Mouse (Mus musculus): ENCODE data around the gene Strn. TPM values are rescaled to one million over a fixed set of nuclear protein-coding genes. Genes with fewer than 3 reads are reported as not detected.

The Strn gene
- polyA plus RNA-seq, 2 experiments: 3.1 TPM

DNA sequence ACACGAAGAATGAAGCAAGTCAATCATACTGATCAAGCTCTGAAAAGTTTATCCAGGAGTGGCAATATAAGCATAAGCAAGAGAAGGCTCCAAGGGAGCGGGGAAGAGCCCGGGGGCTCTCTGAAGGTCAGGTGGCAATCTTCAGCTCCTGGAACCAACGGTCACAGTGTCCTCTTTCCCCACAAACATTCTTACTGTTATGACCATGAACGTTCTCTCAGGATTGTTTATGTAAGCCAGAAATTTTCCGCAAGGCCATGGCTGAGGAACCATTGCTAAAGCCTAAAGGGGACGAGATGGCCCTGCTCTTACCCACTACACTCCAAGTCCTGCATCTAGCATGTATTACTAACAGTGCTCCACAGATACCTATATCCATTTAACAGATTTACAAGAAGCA lies 15.3 kb downstream of the Strn start:
- WGBS (ENCODE audit: insufficient replicate concordance): 81% methylated on average over 7 of the region's 7 CpGs
- Histone ChIP-seq H3K9me3 (ENCODE audit: control insufficient read depth, low read length) (no peaks in the 10 kb centered on the region), H3K4me3 (ENCODE audit: insufficient read depth in 1 of 2, low read depth in 2 of 2, low read length in 2 of 2) (no peak overlapping the region), H3K27me3 (ENCODE audit: control insufficient read depth, insufficient read depth, low read length) (no peaks in the 10 kb centered on the region), H3K36me3 (replicated peaks; ENCODE audit: control insufficient read depth, insufficient read depth, low read depth) (no peaks in the 10 kb centered on the region; the same call in 1 of the 2 replicates), H3K4me1 (replicated peaks; ENCODE audit: control insufficient read depth in 2 of 2, insufficient read depth in 2 of 2, low read length in 1 of 2) (peaks cover 5 to 7% of the 10 kb centered on the region in 2 experiments), H3K9ac (replicated peaks) (no peak overlapping the region), H3K27ac (no peak overlapping the region), H3K4me2 (ENCODE audit: low read depth) (no peak overlapping the region)
- ATAC-seq (ENCODE audit: insufficient read depth) (no peak), DNase-seq (ENCODE audit: low read depth in 3 of 3, low spot score in 3 of 3) (no peak)
- TF ChIP-seq EP300 (IDR thresholded peaks at IDR 0.05; ENCODE audit: low read depth) (no peak), CTCF (IDR thresholded peaks at IDR 0.05; ENCODE audit: low read depth) (no peak)

DNA sequence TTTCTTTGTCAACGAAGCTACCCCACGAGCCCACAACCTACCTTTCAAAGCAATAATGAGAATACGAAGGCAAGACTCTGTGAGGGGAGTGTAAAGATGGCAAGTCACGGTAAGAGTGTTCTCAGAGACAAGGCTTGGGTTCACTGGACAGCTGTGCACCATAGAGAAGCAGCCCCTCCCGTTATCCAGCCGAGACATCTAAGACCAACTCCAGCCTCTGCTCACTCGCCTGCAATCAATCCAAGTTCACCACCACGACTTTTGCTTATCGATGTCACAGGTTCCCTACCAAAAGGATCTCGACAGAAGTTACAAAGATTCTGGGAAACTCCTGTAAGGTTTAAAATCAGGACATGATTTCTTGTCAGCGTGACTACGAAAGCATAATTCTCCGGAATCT lies 17.9 kb downstream of the Strn start:
- Histone ChIP-seq H3K36me3 (replicated peaks; ENCODE audit: control insufficient read depth, insufficient read depth, low read depth) (no peaks in the 10 kb centered on the region; the same call in 1 of the 2 replicates), H3K4me1 (replicated peaks; ENCODE audit: control insufficient read depth in 2 of 2, insufficient read depth in 2 of 2, low read length in 1 of 2) (peaks cover 0 to under 1% of the 10 kb centered on the region in 2 experiments; a peak in 2 of 4 replicates), H3K27me3 (ENCODE audit: control insufficient read depth, insufficient read depth, low read length) (no peaks in the 10 kb centered on the region), H3K9me3 (ENCODE audit: control insufficient read depth, low read length) (no peaks in the 10 kb centered on the region), H3K4me3 (ENCODE audit: insufficient read depth in 1 of 2, low read depth in 2 of 2, low read length in 2 of 2) (no peak overlapping the region), H3K9ac (replicated peaks) (no peak overlapping the region), H3K4me2 (ENCODE audit: low read depth) (no peak overlapping the region), H3K27ac (no peak overlapping the region)
- 85% methylated on average over 13 of the region's 13 CpGs for whole genome bisulfite sequencing (ENCODE audit: insufficient replicate concordance)
- no peak for TF ChIP-seq CTCF (IDR thresholded peaks at IDR 0.05; ENCODE audit: low read depth)
- no peak for TF ChIP-seq EP300 (IDR thresholded peaks at IDR 0.05; ENCODE audit: low read depth)
- DNase-seq (ENCODE audit: low read depth in 3 of 3, low spot score in 3 of 3): no peak
- ATAC-seq (ENCODE audit: insufficient read depth): no peak

- WGBS (ENCODE audit: insufficient replicate concordance): 50% methylated on average over 2 of the region's 2 CpGs
- TF ChIP-seq EP300 (IDR thresholded peaks at IDR 0.05; ENCODE audit: low read depth) (no peak), CTCF (IDR thresholded peaks at IDR 0.05; ENCODE audit: low read depth) (no peak)
Observed at GRCm38 (mm10) chr17:78710258-78710657, 26.7 kb downstream of the Strn start.

GRCm38 (mm10) chr17:78708422-78708821 lies 28.6 kb downstream of the Strn start:
- DNase-seq (ENCODE audit: low read depth in 3 of 3, low spot score in 3 of 3) (no peak), ATAC-seq (ENCODE audit: insufficient read depth) (no peak)
- Histone ChIP-seq H3K4me3 (ENCODE audit: insufficient read depth in 1 of 2, low read depth in 2 of 2, low read length in 2 of 2) (no peak overlapping the region), H3K9me3 (ENCODE audit: control insufficient read depth, low read length) (no peaks in the 10 kb centered on the region; the same call in 1 of the 2 replicates), H3K27me3 (ENCODE audit: control insufficient read depth, insufficient read depth, low read length) (no peaks in the 10 kb centered on the region), H3K4me1 (replicated peaks; ENCODE audit: control insufficient read depth in 2 of 2, insufficient read depth in 2 of 2, low read length in 1 of 2) (no peaks in the 10 kb centered on the region), H3K9ac (replicated peaks) (no peak overlapping the region), H3K27ac (no peak overlapping the region), H3K36me3 (replicated peaks; ENCODE audit: control insufficient read depth, insufficient read depth, low read depth) (no peaks in the 10 kb centered on the region), H3K4me2 (ENCODE audit: low read depth) (no peak overlapping the region)
- 39% methylated on average over 7 of the region's 7 CpGs for WGBS (ENCODE audit: insufficient replicate concordance)
- TF ChIP-seq EP300 (IDR thresholded peaks at IDR 0.05; ENCODE audit: low read depth): no peak
- TF ChIP-seq CTCF (IDR thresholded peaks at IDR 0.05; ENCODE audit: low read depth): no peak

More at GRCm38 (mm10) chr17:78710258-78710657, 26.7 kb downstream of the Strn start:
- Histone ChIP-seq H3K9ac (replicated peaks) (no peak overlapping the region), H3K4me2 (ENCODE audit: low read depth) (no peak overlapping the region), H3K9me3 (ENCODE audit: control insufficient read depth, low read length) (no peaks in the 10 kb centered on the region; the same call in 1 of the 2 replicates), H3K4me1 (replicated peaks; ENCODE audit: control insufficient read depth in 2 of 2, insufficient read depth in 2 of 2, low read length in 1 of 2) (no peaks in the 10 kb centered on the region), H3K27me3 (ENCODE audit: control insufficient read depth, insufficient read depth, low read length) (no peaks in the 10 kb centered on the region), H3K4me3 (ENCODE audit: insufficient read depth in 1 of 2, low read depth in 2 of 2, low read length in 2 of 2) (no peak overlapping the region), H3K36me3 (replicated peaks; ENCODE audit: control insufficient read depth, insufficient read depth, low read depth) (no peaks in the 10 kb centered on the region), H3K27ac (no peak overlapping the region)
- DNase-seq (ENCODE audit: low read depth in 3 of 3, low spot score in 3 of 3) (no peak), ATAC-seq (ENCODE audit: insufficient read depth) (no peak)

DNA sequence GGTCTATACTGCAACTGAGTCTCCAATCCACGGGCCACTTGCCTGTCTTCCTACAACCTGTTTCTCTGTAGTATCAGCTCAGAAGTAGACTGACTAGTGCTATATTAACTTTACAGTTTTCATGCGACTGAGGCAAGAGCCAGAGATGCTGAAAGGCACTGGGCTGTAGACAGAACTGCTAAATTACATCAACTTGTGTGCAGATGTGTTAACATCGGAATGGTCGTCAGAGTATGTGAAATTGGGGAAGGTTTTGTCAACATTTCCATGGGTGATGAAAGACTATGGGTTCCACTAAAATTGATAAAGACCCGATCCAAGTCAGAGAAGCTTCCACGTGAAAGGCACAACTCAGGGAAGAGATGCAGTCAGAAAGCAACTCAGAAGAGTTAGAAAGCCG lies 34.0 kb downstream of the Strn start:
- H3K36me3 ChIP-seq (replicated peaks; ENCODE audit: control insufficient read depth, insufficient read depth, low read depth): no peaks in the 10 kb centered on the region
- no peaks in the 10 kb centered on the region; the same call in 1 of the 2 replicates for H3K9me3 ChIP-seq (ENCODE audit: control insufficient read depth, low read length)
- H3K4me3 ChIP-seq (ENCODE audit: insufficient read depth in 1 of 2, low read depth in 2 of 2, low read length in 2 of 2): no peak overlapping the region
- peaks cover 0 to 4% of the 10 kb centered on the region in 2 experiments; a peak in 1 of 4 replicates for H3K4me1 ChIP-seq (replicated peaks; ENCODE audit: control insufficient read depth in 2 of 2, insufficient read depth in 2 of 2, low read length in 1 of 2)
- no peak overlapping the region for H3K4me2 ChIP-seq (ENCODE audit: low read depth)
- no peak for ATAC-seq (ENCODE audit: insufficient read depth)
- TF ChIP-seq EP300 (IDR thresholded peaks at IDR 0.05; ENCODE audit: low read depth) (no peak), CTCF (IDR thresholded peaks at IDR 0.05; ENCODE audit: low read depth) (no peak)
- 78% methylated on average over 7 of the region's 7 CpGs for WGBS (ENCODE audit: insufficient replicate concordance)
- H3K27me3 ChIP-seq (ENCODE audit: control insufficient read depth, insufficient read depth, low read length): no peaks in the 10 kb centered on the region
- H3K9ac ChIP-seq (replicated peaks): no peak overlapping the region
- H3K27ac ChIP-seq: no peak overlapping the region
- no peak for DNase-seq (ENCODE audit: low read depth in 3 of 3, low spot score in 3 of 3)

Measured in liver, embryonic 14.5 days (tissue).